Mouse (Mus musculus): ENCODE measurements around the gene Dbx1.
A peak's percentile ranks its signal among the peaks of the same experiment; 100 is the strongest.

Dbx1 gene

GRCm38 (mm10) chr7:49633375-49633956, 3.2 kb downstream of the Dbx1 start:
- no peak for ATAC-seq (ENCODE audit: low TSS enrichment)

- ATAC-seq (ENCODE audit: low TSS enrichment): no peak
These were observed 4.3 kb downstream of the Dbx1 start for GRCm38 (mm10) chr7:49632391-49632790.

- ATAC-seq (ENCODE audit: low TSS enrichment): no peak
These were observed 4.8 kb downstream of the Dbx1 start for GRCm38 (mm10) chr7:49631885-49632284.

- ATAC-seq (ENCODE audit: low TSS enrichment): no peak
These were observed 16.5 kb downstream of the Dbx1 start for GRCm38 (mm10) chr7:49620160-49620559.

- no peak for ATAC-seq (ENCODE audit: low TSS enrichment)
These were observed 19.6 kb downstream of the Dbx1 start for GRCm38 (mm10) chr7:49617087-49617486.

- peak; percentile 81 for ATAC-seq (ENCODE audit: low TSS enrichment)
These were observed 20.4 kb downstream of the Dbx1 start for GRCm38 (mm10) chr7:49616258-49616735.

- no peak for ATAC-seq (ENCODE audit: low TSS enrichment)
These were observed 31.5 kb downstream of the Dbx1 start for GRCm38 (mm10) chr7:49604965-49605795.

- no peak for ATAC-seq (ENCODE audit: low TSS enrichment)
These were observed 32.4 kb downstream of the Dbx1 start for GRCm38 (mm10) chr7:49604244-49604643.

GRCm38 (mm10) chr7:49601191-49601975, 35.3 kb downstream of the Dbx1 start:
- ATAC-seq (ENCODE audit: low TSS enrichment): peak; percentile 60

- no peak for ATAC-seq (ENCODE audit: low TSS enrichment)
These were observed 36.7 kb downstream of the Dbx1 start for GRCm38 (mm10) chr7:49599950-49600349.

- ATAC-seq (ENCODE audit: low TSS enrichment): no peak
These were observed 38.4 kb downstream of the Dbx1 start for GRCm38 (mm10) chr7:49598225-49598624.

- ATAC-seq (ENCODE audit: low TSS enrichment): no peak
These were observed 38.9 kb downstream of the Dbx1 start for GRCm38 (mm10) chr7:49597776-49598175.

- ATAC-seq (ENCODE audit: low TSS enrichment): no peak
These were observed 47.0 kb downstream of the Dbx1 start for GRCm38 (mm10) chr7:49589635-49590034.

GRCm38 (mm10) chr7:49586530-49587120, 50.0 kb downstream of the Dbx1 start:
- no peak for ATAC-seq (ENCODE audit: low TSS enrichment)

GRCm38 (mm10) chr7:49583176-49583575, 53.5 kb downstream of the Dbx1 start:
- no peak for ATAC-seq (ENCODE audit: low TSS enrichment)

GRCm38 (mm10) chr7:49582551-49582950, 54.1 kb downstream of the Dbx1 start:
- no peak for ATAC-seq (ENCODE audit: low TSS enrichment)

- ATAC-seq (ENCODE audit: low TSS enrichment): no peak
These were observed 54.7 kb downstream of the Dbx1 start for GRCm38 (mm10) chr7:49581951-49582350.
